Mouse (Mus musculus): Measurements from ENCODE around the gene Arhgdia. TPM values are rescaled to one million over a fixed set of nuclear protein-coding genes. Genes with fewer than 3 reads are reported as not detected.

Arhgdia gene
- total and polyA plus RNA-seq, 3 experiments, result 172 to 958 (median 417) TPM

DNA sequence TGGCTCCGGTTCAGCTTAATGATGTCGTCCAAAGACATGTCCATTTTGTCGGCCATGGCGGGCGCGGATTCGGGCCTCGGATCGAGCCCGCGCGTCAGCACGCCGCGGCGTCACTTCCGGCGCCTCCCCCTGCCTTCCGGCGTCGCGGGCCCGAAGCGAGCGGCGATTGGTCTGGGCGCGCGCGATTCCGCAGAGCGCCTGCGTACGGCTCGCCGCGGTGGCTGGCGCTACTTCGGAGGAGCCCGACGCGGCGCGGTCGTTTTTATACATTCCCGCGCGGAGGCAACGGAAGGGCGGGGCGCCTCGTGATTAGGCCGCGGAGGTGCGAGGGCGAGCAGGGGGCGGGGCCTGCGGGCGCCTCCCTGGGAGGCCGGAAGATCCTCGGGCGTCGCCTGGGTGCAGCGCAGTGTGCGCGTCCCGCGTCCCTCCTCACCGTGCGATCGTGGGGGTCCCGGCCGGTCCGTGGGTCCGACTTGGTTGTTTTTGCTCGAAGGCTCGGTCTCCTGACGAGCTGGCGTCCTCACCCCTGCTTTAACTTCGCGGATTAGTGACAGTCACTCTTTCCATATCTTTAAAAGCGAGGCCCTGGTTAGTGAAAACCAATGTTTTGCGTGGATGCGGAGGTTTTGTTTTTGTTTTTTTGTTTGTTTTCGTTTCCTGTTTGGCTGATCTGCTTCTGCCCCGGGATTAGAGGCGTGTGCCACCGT, 17.0 kb upstream of the Arhgdia start, which contains the start of the genes Alyref and Anapc11 (continued):
- TF ChIP-seq MAZ (IDR thresholded peaks at IDR 0.05; ENCODE audit: low read depth, low read length) (peak; percentile 91), IRF4 (IDR thresholded peaks at IDR 0.05; ENCODE audit: low read depth, low read length) (peak; percentile 80), GABPA (IDR thresholded peaks at IDR 0.05; ENCODE audit: insufficient replicate concordance, low read depth, low read length) (no peak; the same call in 1 of the 2 replicates), KAT2A (IDR thresholded peaks at IDR 0.05; ENCODE audit: insufficient replicate concordance, low read length) (peak; percentile 93; the same call in 1 of the 2 replicates), RCOR1 (conservative IDR thresholded peaks at IDR 0.05; ENCODE audit: low read depth, low read length) (peak; percentile 88), BHLHE40 (IDR thresholded peaks at IDR 0.05; ENCODE audit: low read depth, low read length) (peak; percentile 60), ZC3H11A (IDR thresholded peaks at IDR 0.05; ENCODE audit: low read depth, low read length) (no peak), MAX (IDR thresholded peaks at IDR 0.05; ENCODE audit: low read length) (peak; percentile 99)

GRCm38 (mm10) chr11:120597240-120598235, 16.1 kb upstream of the Arhgdia start:
- Histone ChIP-seq H3K9me3 (replicated peaks; ENCODE audit: low read length) (no peaks in the 10 kb centered on the region), H3K27ac (ENCODE audit: insufficient read depth, low read depth) (peak overlapping the region; percentile 17), H3K4me2 (ENCODE audit: insufficient read depth, low read depth, poor library complexity, severe bottlenecking) (peak overlapping the region; percentile 64), H3K27me3 (replicated peaks) (no peaks in the 10 kb centered on the region), H3K36me3 (replicated peaks in 1 of 2; ENCODE audit: control insufficient read depth in 1 of 2, insufficient read depth in 1 of 2, low read length in 1 of 2) (peaks cover 46 to 68% of the 10 kb centered on the region in 2 experiments), H3K4me3 (replicated peaks in 1 of 3; ENCODE audit: low read depth in 2 of 3, low read length in 2 of 3, poor library complexity in 1 of 3) (peak overlapping the region; percentile 83 to 96 (median 88)), H3K79me2 (replicated peaks; ENCODE audit: control insufficient read depth, extremely low read depth, insufficient read depth, poor library complexity, severe bottlenecking) (peaks cover 62% of the 10 kb centered on the region), H3K9ac (ENCODE audit: insufficient read depth, low read depth) (peak overlapping the region; percentile 98), H3K4me1 (ENCODE audit: control insufficient read depth in 1 of 2, insufficient read depth in 2 of 2) (peaks cover 8 to 58% of the 10 kb centered on the region in 2 experiments)
- dilution Hi-C loops (cut with MboI; ENCODE audit: extremely low pct_ligation_motif_present, extremely low pct_unique_long_range_greater_than_20kb, low sequenced_read_pairs), result no loop called here
- in situ Hi-C loops (cut with MboI; ENCODE audit: low pct_ligation_motif_present, low pct_unique_long_range_greater_than_20kb, low sequenced_read_pairs), result no loop called here
- TF ChIP-seq MXI1 (IDR thresholded peaks at IDR 0.05; ENCODE audit: low read depth, low read length), result peak; percentile 61; the same call in 1 of the 2 replicates
- TF ChIP-seq ZMIZ1 (IDR thresholded peaks at IDR 0.05; ENCODE audit: low read depth, low read length), result no peak
- no peak for TF ChIP-seq ELF1 (IDR thresholded peaks at IDR 0.05; ENCODE audit: low read depth, low read length)
- TF ChIP-seq SIN3A (IDR thresholded peaks at IDR 0.05; ENCODE audit: low read length), result 0 out of 2 replicates have a peak, but pooled peaks have one; percentile 46
- 0 out of 2 replicates have a peak, but pooled peaks have one; percentile 1 for TF ChIP-seq MYC (IDR thresholded peaks at IDR 0.05; ENCODE audit: low read depth, low read length)
- no peak for TF ChIP-seq SMC3 (IDR thresholded peaks at IDR 0.05; ENCODE audit: low read depth, low read length)
- no peak for TF ChIP-seq POLR2A (IDR thresholded peaks at IDR 0.05; ENCODE audit: low read depth, low read length)
- no peak for DNase-seq (ENCODE audit: extremely low read depth)
